Mouse (Mus musculus) cerebellum, postnatal 14 days (tissue): ENCODE measurements at regions not wholly inside any gene's neighbourhood (a gene's known extent, or its start where the extent isn't known, plus 50 kb on each side); places are given as distances from the start of the nearest gene placed in this dataset.

Source experiments
- DNase-seq, 2 experiments: peaks; one replicate each; pipeline ENCODE4 v3.0.0; 2021; ENCODE audit warnings: mixed read lengths in 2 of 2

DNA sequence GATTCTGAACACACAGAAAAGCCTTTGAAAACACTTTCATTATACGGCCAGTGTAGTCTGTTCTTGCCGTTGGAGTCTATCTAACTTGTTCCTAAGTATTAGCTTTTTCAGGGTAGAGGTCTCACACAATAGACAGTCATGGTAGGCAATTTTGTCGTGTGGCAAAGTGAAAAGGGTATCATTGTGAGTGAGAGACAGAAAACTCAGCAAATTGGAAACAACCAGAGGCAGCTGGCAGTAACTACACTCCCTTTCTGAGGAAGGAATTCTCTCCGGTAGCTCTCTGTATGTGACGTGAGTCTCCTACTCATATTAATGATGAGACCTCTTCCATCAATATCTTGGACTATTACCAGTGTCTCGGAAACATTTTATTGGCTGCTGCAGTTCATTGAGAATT lies 413.8 kb upstream of the Hnrnpa3 start:
- DNase-seq, result no peak

- DNase-seq, result no peak
Measured at GRCm38 (mm10) chr2:75245662-75246061, 413.4 kb upstream of the Hnrnpa3 start.

DNA sequence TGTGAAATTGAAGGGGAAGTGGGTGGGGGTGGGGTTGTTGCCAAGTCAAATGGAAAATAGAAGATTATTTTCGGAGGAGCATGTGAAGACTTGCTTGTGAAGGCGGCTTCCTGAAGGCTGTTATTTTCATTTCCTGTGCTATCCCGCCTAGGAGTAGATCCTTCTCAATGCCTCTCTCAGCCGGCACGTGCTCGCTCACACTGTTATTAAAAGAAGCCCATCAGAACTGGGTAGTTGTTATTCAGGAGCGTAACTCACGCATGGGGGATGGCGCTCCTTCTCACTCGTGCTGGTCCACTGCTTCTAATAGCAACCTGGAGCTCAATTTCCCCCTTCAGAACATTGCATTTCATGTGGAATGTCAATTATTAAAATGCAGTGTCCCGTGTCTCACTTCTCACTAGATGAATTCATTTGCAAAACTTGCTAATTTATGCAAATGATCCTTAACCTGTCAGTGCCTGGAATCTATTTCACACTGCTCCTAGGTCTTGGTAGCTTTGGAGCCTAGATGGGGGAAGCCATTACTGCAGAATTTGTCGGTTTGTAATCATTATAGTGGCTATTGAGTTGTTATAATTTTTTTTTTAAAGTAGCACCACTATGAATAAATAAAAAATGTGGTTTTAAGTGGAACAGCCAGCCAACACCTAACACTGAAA lies 412.8 kb upstream of the Hnrnpa3 start:
- DNase-seq, result no peak

GRCm38 (mm10) chr2:75248251-75248650 lies 410.8 kb upstream of the Hnrnpa3 start:
- no peak for DNase-seq

DNA sequence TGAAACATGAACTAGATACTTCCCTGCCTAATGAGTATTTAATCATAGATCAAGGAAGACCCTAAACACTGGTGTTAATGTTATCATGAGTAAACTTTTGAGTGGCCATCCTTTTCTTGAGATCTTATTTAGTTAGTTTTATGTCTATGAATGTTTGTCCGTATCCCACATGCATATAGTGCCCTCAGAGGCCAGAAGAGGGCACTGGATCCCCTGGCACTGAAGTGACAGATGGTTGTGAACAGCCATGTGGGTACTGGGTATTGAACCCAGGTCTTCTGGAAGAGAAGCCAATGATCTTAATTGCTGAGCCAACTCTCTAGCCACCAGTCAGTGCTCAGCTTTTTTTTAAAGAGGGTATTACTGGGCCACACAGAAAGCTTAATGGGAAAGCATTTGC lies 408.6 kb upstream of the Hnrnpa3 start:
- DNase-seq, result no peak

GRCm38 (mm10) chr2:75252829-75253228 lies 406.2 kb upstream of the Hnrnpa3 start:
- DNase-seq, result no peak

GRCm38 (mm10) chr2:75265218-75265617 lies 393.8 kb upstream of the Hnrnpa3 start:
- DNase-seq, result peak; percentile 87 to 91

GRCm38 (mm10) chr2:75265739-75266699 lies 393.0 kb upstream of the Hnrnpa3 start:
- no peak for DNase-seq

DNA sequence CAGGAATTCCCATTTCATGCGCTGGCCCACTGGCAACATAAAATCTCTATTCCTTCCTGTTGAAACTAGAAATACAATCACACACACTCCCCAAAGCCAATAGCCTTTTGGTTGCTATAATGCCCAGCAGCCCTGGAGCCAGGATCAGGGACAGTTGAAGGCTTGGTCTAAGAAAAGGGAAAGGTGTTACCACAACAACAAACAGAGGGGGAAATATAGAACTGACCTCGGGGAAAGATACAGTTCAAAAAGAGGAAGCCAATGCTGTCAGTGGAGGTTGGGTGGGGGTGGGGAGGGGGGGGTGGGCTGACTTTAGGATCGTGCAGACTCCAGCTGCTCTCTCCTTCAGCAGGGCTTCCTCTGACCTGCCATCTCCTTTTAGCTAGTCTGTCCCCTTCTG lies 391.1 kb upstream of the Hnrnpa3 start:
- DNase-seq, result no peak

DNA sequence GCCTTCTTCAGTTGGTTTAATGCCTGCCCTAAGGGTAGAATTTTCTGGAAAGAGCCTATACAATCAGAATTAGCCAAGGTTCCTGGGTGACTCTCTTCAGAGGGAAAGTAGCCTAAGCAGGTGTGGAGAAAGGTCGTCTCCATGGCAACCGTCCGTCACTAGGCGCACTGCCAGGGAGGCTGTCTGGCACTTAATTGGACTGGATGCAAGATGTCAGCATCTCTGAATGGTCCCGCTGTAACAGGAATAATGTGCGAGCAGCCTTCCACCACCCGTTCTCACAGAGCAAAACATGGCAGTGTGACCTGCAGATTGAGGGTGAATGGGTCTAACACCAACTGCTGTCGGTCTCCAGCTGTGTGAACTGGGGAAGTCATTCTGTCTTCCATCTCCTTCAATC lies 389.6 kb upstream of the Hnrnpa3 start:
- peak; percentile 83 to 88 for DNase-seq

DNA sequence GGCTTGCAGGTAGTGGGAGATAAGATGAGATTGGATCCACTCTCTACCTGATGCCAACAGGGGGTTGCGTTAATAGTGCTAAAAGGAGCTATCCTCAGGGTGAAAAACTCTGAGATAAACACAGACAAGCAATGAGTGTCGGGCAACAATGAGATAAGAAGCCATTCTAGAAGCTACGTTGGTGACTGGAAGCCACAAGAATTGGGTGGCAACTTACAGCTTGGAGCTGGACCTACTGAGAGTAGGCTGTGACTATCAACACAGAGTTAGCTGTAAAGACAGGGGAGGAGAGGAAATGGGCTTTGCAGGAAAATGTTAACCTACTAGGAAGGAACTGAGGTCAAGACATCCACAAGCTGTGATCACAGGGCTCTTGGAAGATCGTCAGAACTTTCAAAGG lies 388.9 kb upstream of the Hnrnpa3 start:
- no peak for DNase-seq

DNA sequence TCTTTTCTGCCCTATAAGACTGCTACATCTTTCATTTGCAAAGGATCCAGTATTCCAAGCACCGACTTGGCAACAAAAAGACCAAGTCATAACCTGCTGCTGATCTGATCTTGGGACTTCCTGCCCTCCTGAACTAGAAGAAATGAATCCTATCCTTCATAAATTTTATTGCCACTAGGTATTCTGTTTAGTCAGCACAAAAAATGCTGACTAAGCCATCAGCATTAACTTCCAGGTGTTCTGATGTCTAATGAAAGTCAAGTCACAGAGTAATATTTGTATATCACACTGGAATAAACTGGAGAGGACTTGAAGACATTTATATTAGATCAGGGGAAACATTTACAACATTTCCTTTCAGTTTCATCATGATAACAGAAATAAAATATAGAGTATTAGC lies 371.2 kb upstream of the Hnrnpa3 start:
- DNase-seq, result no peak

DNA sequence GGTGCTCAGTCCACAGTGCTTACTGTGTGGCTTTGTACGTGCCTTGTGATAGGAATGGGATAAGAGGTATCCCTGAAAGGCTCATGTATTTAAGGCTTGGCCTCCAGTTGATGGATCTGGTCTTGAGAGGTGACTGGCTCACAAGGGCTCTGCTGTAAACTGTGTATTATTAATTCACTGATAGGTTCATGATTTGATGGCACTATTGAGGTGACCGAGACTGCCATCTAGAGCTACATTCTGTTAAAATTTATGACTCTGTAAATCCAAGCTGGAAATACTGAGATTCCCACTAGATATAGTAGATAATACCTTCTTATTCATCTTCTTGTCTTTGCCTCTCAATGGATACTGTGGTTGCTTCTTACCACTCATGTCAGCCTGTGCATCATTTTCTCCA lies 367.4 kb upstream of the Hnrnpa3 start:
- no peak for DNase-seq

- DNase-seq, result no peak
Measured at GRCm38 (mm10) chr2:75306821-75307220, 352.2 kb upstream of the Hnrnpa3 start.

DNA sequence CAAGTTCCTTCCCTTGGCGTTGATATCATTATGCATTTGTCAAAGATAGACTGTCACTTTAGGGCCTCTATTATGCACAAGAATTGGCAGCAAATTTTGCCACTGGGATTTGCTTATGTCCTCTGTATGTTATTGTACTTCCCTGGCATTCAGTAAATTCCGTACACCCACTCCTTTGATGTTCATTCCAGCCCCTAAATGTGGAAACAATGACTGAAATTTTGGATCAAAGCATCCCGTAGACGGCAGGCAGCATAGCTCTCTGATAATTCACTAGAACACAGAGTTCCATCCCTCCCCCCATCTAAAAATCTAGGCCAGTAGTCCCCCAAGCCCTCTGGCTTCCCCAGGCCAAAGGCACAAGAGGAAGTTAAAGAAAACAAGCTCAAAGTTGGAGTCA lies 347.9 kb upstream of the Hnrnpa3 start:
- no peak for DNase-seq

- DNase-seq, result peak; percentile 75 to 77
Measured at GRCm38 (mm10) chr2:75312246-75312645, 346.8 kb upstream of the Hnrnpa3 start.

GRCm38 (mm10) chr2:75315341-75315740 lies 343.7 kb upstream of the Hnrnpa3 start:
- no peak for DNase-seq

DNA sequence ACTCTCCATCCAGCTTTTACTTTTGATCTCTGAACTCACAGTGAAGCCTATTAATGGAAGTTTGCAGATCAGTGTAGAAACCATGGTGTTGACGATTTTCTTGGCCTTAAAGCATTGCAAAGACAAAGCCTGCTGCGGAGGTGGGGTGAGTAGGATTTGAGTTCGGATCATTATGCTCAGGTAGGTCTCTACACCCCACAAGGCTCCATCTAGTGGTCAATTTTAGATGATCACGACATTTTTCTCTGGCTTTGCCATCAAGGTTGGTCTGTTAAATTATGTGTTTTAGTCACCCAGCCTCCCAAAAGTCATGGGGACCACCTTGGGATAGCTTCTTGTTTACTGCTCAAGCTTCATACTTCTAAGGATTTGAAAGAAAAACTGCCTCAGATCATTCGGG lies 340.9 kb upstream of the Hnrnpa3 start:
- no peak for DNase-seq

GRCm38 (mm10) chr2:75324146-75324749 lies 334.8 kb upstream of the Hnrnpa3 start:
- DNase-seq, result no peak

DNA sequence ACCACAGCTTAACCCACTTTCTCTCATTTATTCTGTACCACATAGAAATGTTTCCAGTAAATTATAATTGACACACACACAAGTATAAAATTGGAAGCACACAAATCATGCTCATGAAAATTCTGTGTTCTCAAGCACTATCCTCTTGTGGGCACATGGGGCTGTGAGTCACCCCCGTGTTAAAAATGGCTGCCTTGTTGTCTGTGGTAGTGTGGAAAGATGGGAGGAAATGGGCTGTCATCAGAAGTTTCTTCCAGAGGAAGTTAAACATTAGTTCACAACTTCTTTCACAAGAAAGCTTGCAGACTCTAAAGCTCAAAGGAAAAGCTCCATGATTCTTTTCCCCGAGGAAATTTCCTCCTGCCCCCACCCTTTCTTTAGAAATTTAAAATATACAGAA lies 329.5 kb upstream of the Hnrnpa3 start:
- DNase-seq, result no peak

GRCm38 (mm10) chr2:75341310-75341709 lies 317.8 kb upstream of the Hnrnpa3 start:
- DNase-seq, result no peak

DNA sequence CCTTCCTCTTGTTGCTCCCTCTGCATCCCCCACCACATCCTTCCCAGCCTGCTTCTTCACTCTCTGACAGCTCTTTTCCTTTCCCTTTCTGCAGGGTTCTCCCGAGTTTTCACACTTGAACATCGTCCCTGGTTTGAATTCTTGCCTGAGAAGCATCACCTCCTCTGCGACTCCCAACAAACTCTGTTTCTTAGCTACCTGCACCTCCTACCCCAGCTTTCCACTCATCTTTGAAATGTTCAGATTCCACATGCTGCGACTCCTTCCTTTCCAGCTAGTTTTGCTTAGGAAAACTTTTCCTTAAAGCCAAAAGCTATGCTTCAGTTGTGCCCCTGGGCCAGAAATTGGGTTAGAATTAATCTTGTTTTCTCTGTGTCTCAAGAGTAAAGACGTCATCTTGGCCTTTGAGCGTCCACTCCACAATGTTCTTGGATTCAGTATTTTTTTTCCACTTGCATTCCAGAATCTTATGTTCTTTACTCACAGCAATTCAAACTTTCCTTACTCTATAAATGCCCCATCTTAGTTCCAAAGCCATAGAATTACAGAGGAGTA lies 317.3 kb upstream of the Hnrnpa3 start:
- DNase-seq, result no peak

DNA sequence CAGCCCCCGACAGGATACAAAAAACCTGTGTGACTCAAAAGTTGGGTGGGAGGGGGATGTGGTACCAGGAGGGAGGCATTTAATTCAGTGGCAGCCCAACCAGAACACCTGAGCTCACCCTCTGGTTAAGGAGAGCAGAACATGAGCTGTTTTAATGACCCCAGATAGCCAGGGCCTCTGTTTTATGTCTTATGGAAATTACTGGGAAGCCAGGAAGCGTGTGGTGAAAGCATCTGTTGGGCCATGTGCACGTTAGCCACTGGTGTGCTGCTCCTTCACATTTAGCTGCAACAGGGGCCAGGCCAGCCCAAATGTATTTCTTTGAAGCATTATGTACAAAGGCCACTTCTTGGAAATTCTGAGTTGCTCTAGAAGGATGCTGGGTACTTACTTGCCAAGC lies 308.2 kb upstream of the Hnrnpa3 start:
- peak; percentile 6 to 20 for DNase-seq
